Mouse (Mus musculus): ENCODE data around the gene Zbtb43. TPM values are rescaled to one million over a fixed set of nuclear protein-coding genes. Genes with fewer than 3 reads are reported as not detected.

Gene Zbtb43
- polyA plus RNA-seq, 1 experiment from 2014 or later: 17.2 TPM

DNA sequence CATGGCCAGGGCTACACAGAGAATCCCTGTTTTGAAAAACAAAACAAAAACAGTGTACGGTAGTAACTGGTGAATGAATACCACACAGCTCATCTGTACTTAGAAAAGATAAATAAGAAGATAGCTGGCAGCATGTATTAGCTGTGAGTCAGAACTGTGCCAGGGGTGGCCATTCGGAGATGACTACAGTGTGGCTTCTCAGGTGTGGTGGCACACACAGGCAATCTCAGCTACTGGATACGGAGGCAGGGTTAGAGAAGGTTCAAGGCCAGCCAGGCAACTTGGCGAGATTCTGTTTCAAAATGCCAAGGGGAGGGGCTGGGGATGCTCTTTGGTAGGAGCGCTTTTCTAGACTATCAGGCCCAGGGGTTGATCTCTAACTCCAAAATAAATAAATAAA, 22.6 kb downstream of the Zbtb43 start:
- peaks cover 17% of the 10 kb centered on the region for H3K36me3 ChIP-seq (ENCODE audit: insufficient read depth)
- DNase-seq (no peak), ATAC-seq (ENCODE audit: insufficient read depth) (no peak)
- no peak overlapping the region for H3K4me2 ChIP-seq
- no peak overlapping the region for H3K9ac ChIP-seq
- no peak overlapping the region for H3K27ac ChIP-seq (ENCODE audit: low read depth)
- no peak for TF ChIP-seq CTCF (IDR thresholded peaks at IDR 0.05; ENCODE audit: low read depth)
- H3K4me1 ChIP-seq (ENCODE audit: insufficient read depth): no peaks in the 10 kb centered on the region
- H3K27me3 ChIP-seq (ENCODE audit: insufficient read depth, low read length): no peaks in the 10 kb centered on the region
- no peaks in the 10 kb centered on the region for H3K9me3 ChIP-seq (ENCODE audit: low read depth, low read length)
- no peak overlapping the region for H3K4me3 ChIP-seq (ENCODE audit: low read depth, low read length)
- 85% methylated on average over 5 of the region's 5 CpGs for WGBS

DNA sequence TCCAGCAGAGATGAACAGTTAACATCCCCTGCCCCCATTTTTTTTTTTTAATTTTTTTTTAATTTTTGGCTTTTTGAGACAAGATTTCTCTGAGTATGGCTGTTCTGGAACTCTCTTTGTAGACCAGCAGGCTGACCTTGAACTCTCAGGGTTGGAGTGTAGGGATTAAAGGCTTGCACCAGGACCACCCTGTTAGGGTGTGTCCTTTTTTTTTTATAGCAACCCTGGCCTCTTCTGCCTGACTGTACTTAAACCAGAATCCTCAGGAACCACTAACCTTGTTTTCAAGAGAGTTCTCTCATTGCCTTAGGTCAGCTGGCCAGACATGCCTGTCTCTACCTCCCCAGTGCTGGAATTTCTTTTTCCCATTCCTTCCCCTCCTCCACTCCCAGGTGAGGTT, 23.5 kb downstream of the Zbtb43 start:
- Histone ChIP-seq H3K4me1 (ENCODE audit: insufficient read depth) (no peaks in the 10 kb centered on the region), H3K4me2 (no peak overlapping the region), H3K36me3 (ENCODE audit: insufficient read depth) (peaks cover 10% of the 10 kb centered on the region), H3K27ac (ENCODE audit: low read depth) (no peak overlapping the region), H3K9ac (no peak overlapping the region), H3K27me3 (ENCODE audit: insufficient read depth, low read length) (no peaks in the 10 kb centered on the region), H3K9me3 (ENCODE audit: low read depth, low read length) (no peaks in the 10 kb centered on the region), H3K4me3 (ENCODE audit: low read depth, low read length) (no peak overlapping the region)
- TF ChIP-seq CTCF (IDR thresholded peaks at IDR 0.05; ENCODE audit: low read depth): no peak
- ATAC-seq (ENCODE audit: insufficient read depth) (no peak), DNase-seq (no peak)

- DNase-seq: peak; percentile 80
- ATAC-seq (ENCODE audit: insufficient read depth): peak; percentile 33
- Histone ChIP-seq H3K9me3 (ENCODE audit: low read depth, low read length) (no peaks in the 10 kb centered on the region), H3K36me3 (ENCODE audit: insufficient read depth) (peaks cover 5% of the 10 kb centered on the region; the same call in 1 of the 2 replicates), H3K27ac (ENCODE audit: low read depth) (no peak overlapping the region), H3K4me2 (no peak overlapping the region), H3K27me3 (ENCODE audit: insufficient read depth, low read length) (no peaks in the 10 kb centered on the region), H3K9ac (no peak overlapping the region), H3K4me1 (ENCODE audit: insufficient read depth) (peaks cover 2% of the 10 kb centered on the region; the same call in 1 of the 2 replicates), H3K4me3 (ENCODE audit: low read depth, low read length) (no peak overlapping the region)
- 30% methylated on average over 5 of the region's 5 CpGs for WGBS
- TF ChIP-seq CTCF (IDR thresholded peaks at IDR 0.05; ENCODE audit: low read depth): no peak
Measured at GRCm38 (mm10) chr2:33444358-33444757, 24.0 kb downstream of the Zbtb43 start.

GRCm38 (mm10) chr2:33442701-33443100, 25.7 kb downstream of the Zbtb43 start:
- Histone ChIP-seq H3K27me3 (ENCODE audit: insufficient read depth, low read length) (no peaks in the 10 kb centered on the region), H3K36me3 (ENCODE audit: insufficient read depth) (no peaks in the 10 kb centered on the region), H3K4me3 (ENCODE audit: low read depth, low read length) (no peak overlapping the region), H3K4me1 (ENCODE audit: insufficient read depth) (peaks cover 3% of the 10 kb centered on the region; the same call in 1 of the 2 replicates), H3K9me3 (ENCODE audit: low read depth, low read length) (no peaks in the 10 kb centered on the region), H3K27ac (ENCODE audit: low read depth) (no peak overlapping the region), H3K9ac (no peak overlapping the region), H3K4me2 (no peak overlapping the region)
- WGBS: 29% methylated on average over 4 of the region's 4 CpGs
- ATAC-seq (ENCODE audit: insufficient read depth) (no peak), DNase-seq (peak; percentile 21)
- TF ChIP-seq CTCF (IDR thresholded peaks at IDR 0.05; ENCODE audit: low read depth): no peak

- no peak for TF ChIP-seq CTCF (IDR thresholded peaks at IDR 0.05; ENCODE audit: low read depth)
- H3K27me3 ChIP-seq (ENCODE audit: insufficient read depth, low read length): no peaks in the 10 kb centered on the region
- no peak overlapping the region for H3K4me3 ChIP-seq (ENCODE audit: low read depth, low read length)
- H3K9me3 ChIP-seq (ENCODE audit: low read depth, low read length): no peaks in the 10 kb centered on the region
- H3K27ac ChIP-seq (ENCODE audit: low read depth): no peak overlapping the region
- no peak overlapping the region for H3K4me2 ChIP-seq
- WGBS: 25% methylated on average over 4 of the region's 4 CpGs
- ATAC-seq (ENCODE audit: insufficient read depth): no peak
- H3K4me1 ChIP-seq (ENCODE audit: insufficient read depth): peaks cover 6% of the 10 kb centered on the region
- H3K36me3 ChIP-seq (ENCODE audit: insufficient read depth): no peaks in the 10 kb centered on the region
- DNase-seq: peak; percentile 32
- no peak overlapping the region for H3K9ac ChIP-seq
Measured at GRCm38 (mm10) chr2:33440893-33441292, 27.5 kb downstream of the Zbtb43 start.

- Histone ChIP-seq H3K4me3 (ENCODE audit: low read depth, low read length) (no peak overlapping the region), H3K9me3 (ENCODE audit: low read depth, low read length) (no peaks in the 10 kb centered on the region), H3K4me2 (no peak overlapping the region), H3K27me3 (ENCODE audit: insufficient read depth, low read length) (no peaks in the 10 kb centered on the region), H3K27ac (ENCODE audit: low read depth) (no peak overlapping the region), H3K36me3 (ENCODE audit: insufficient read depth) (no peaks in the 10 kb centered on the region), H3K9ac (no peak overlapping the region), H3K4me1 (ENCODE audit: insufficient read depth) (peaks cover 9% of the 10 kb centered on the region)
- no peak for TF ChIP-seq CTCF (IDR thresholded peaks at IDR 0.05; ENCODE audit: low read depth)
- no peak for DNase-seq
- WGBS: 15% methylated on average over 9 of the region's 9 CpGs
- ATAC-seq (ENCODE audit: insufficient read depth): no peak
Measured at GRCm38 (mm10) chr2:33439980-33440670, 28.2 kb downstream of the Zbtb43 start.

DNA sequence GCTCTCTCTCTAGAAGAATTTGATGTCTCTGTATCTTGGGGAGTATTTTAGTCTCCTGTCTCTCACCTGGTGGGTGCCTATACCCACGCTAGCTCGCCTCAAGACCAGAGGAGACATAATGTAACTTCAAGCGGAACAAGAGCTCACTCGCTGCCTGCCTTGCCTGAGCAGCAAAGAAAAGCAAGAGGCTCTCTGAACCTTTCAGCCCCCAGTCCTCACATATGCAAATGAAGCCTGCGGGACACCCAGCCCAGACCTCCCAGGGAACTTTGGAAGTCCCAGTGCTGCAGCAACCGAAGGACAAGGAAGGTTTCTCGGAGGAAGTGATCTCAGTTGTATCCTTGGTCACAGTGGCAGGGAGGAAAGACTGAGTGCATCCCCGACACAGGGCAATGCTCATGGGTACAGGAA, 28.9 kb downstream of the Zbtb43 start:
- TF ChIP-seq CTCF (IDR thresholded peaks at IDR 0.05; ENCODE audit: low read depth): no peak
- 26% methylated on average over 8 of the region's 8 CpGs for WGBS
- no peak overlapping the region for H3K27ac ChIP-seq (ENCODE audit: low read depth)
- no peaks in the 10 kb centered on the region for H3K36me3 ChIP-seq (ENCODE audit: insufficient read depth)
- DNase-seq: no peak
- ATAC-seq (ENCODE audit: insufficient read depth): no peak
- H3K4me2 ChIP-seq: no peak overlapping the region
- no peaks in the 10 kb centered on the region for H3K9me3 ChIP-seq (ENCODE audit: low read depth, low read length)
- no peak overlapping the region for H3K4me3 ChIP-seq (ENCODE audit: low read depth, low read length)
- no peaks in the 10 kb centered on the region for H3K27me3 ChIP-seq (ENCODE audit: insufficient read depth, low read length)
- H3K9ac ChIP-seq: no peak overlapping the region
- peaks cover 9% of the 10 kb centered on the region for H3K4me1 ChIP-seq (ENCODE audit: insufficient read depth)

Measured in lung, embryonic 14.5 days (tissue).